Mouse (Mus musculus) thymus, postnatal 14 days (tissue): ENCODE measurements around the gene Pkp1.

Source experiments
- DNase-seq: peaks from one replicate; pipeline ENCODE4 v3.0.0; 2021

Pkp1 gene

GRCm38 (mm10) chr1:135899991-135900515, 19.0 kb downstream of the Pkp1 start:
- DNase-seq: no peak

DNA sequence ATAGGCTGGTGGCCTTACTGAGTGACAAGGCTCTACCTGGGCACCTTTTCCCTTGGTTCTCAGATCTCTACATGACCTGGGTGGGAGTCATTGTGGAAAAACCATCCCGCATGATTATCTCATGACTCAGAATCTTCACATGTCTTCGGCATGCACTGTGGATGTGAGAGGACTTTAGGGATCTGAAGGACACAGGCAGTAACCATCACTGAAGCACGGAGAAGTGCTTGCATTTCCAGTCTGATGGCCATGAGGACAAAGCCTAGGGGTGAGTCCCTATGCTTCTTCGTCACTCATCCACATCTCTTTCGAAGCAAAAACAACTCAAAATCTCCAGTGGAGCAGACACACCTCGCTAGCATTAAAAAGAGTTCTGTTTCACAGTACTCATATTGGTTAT, 19.7 kb downstream of the Pkp1 start:
- DNase-seq: no peak

GRCm38 (mm10) chr1:135895367-135895766, 23.6 kb downstream of the Pkp1 start:
- DNase-seq: no peak

DNA sequence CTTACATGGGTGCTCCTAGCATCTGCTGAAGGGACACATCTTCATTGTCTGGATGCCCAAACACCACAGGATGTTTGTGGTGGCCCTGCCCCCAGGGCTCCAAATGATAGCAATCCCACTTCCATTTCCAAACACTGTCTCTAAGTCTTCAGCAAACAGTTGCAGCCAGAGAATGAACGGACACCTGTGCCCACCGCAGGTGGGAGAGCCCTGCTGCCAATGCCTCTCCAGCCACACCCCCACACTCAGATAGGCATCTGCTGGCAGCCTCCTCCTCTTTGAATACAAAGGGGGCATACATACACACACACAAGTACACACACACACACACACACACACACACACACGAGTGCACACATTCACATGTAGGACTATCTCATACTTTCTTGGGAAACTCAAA, 25.6 kb downstream of the Pkp1 start:
- no peak for DNase-seq

- DNase-seq: no peak
Observed at GRCm38 (mm10) chr1:135892764-135893163, 26.2 kb downstream of the Pkp1 start.

- no peak for DNase-seq
Observed at GRCm38 (mm10) chr1:135892233-135892632, 26.8 kb downstream of the Pkp1 start.

DNA sequence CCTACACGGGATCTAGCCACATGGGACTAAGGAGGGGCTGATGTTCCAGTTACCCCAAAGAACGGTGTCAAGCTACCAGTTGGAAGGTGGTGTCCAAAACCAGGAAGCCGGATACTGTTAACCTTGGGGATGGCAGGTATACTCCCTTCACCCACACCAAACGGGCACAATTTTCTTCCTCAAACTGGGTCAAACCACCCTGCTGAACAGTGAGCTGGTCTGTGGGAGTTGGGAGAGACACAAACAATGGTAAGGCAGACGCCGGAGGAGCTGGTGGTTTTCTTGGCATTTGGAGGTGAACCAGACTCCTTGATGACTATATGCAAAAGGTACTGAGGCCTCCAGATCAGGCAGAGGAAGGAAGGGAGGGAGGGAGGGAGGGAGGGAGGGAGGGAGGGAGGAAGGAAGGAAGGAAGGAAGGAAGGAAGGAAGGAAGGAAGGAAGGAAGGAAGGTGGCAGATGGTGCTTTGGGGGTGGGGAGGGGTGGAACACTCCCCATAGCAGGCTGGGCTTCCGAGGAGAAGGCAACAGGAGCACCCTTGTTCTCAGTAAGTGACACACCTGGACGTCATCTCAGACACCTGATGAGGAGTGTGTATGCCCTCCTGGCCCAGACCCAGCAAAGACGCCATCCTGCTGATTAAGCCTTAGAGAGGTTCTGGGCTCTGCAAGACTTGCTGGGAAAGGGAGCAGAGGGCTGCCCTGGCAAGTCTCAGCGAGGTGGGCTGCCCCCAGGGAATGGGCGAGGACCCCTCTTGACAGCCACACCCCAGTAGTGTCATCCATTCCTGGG, 27.4 kb downstream of the Pkp1 start:
- DNase-seq: no peak

- no peak for DNase-seq
Observed at GRCm38 (mm10) chr1:135889461-135890185, 29.4 kb downstream of the Pkp1 start.

- peak; percentile 69 for DNase-seq
Observed at GRCm38 (mm10) chr1:135882385-135883109, 36.5 kb downstream of the Pkp1 start.

DNA sequence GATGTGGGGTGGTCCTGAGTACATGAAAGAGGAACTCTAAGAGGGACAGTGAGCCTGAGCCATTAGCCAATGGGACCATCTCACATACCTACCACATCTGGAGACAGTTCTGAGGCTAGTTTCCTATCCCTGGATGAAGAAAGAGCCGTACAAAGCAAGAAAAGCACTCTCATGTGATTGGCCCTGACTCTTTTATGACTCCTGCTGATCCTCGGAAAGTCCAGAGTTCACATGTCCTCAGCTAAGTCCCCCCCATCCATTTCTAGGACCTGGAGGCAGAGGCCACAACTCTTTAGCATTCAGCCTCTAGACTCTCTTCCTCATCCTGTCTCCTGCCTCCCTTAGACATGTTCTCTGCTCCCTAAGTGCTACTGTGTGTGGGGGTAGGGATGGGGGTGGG, 41.8 kb downstream of the Pkp1 start:
- DNase-seq: no peak

- no peak for DNase-seq
Observed at GRCm38 (mm10) chr1:135872991-135873390, 46.0 kb downstream of the Pkp1 start.

DNA sequence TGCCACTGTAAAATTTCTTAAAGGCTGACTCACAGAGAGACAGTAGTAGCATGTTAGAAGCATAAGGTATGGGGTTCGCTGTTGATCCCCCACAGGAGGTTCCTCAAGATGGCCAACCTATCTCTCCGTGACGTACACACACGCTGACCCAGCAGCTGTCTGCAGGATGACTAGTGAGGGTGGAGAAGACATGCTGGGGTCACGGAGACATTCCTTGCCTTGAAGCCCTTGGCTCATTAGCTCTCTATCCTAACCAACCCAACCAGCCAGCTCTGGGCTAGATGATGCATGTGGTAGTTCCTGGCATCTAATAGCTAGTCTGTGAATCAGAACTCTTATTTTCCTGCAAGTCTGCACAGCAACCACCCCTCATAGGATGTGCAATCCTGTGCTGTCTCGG, 50.4 kb downstream of the Pkp1 start:
- no peak for DNase-seq

DNA sequence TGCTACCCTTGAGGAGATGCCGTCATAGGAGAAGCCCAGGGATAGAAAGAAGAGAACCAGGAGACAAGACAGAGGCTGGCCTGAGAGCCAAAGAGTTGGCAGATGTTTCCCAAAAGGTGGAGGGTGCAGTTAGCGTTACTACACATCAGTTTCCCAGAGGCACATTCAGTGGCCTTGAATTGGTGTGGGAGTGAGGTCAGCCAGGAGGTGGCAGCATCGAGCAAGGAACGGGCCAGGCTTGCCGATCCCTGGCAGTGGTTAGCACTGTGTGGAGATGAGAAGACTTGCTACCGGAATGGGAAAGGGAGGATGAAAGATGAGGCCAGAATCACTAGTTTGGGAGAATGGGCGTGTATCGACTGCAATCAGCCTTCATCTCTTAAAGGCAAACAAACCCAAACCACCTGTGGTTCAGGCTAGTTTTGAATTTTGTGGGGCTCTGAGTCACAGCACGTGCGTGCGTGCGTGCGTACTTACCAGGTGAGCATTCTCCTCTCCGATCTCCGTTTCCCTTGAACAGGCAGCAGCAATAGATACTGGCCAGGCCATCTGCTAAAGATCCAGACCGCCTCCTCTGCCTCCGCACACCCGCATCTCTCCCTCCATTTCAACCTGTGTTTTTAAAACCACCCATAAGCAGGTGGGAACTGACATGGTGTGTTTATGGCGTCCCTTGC, 53.4 kb downstream of the Pkp1 start:
- DNase-seq: peak; percentile 76

DNA sequence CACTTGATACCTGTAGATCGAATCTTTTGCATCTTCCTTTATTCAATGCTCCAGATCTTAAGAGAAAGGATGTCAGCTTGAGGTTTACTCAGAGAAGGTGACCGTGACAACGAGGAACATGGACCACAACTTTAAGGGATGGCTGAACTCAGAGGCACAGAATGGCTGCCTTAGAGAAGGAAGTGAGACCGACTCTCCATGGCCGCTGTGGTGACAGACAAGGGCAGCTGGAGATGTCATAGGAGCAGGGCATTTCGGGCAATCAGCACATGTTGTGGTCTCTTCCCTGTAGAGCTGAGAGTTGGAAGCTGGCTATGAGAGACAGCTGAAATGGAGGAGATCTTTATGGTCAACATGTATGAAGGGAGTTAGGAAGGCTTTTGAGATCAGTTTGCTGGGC, 54.2 kb downstream of the Pkp1 start:
- DNase-seq: no peak

- DNase-seq: no peak
Observed at GRCm38 (mm10) chr1:135863786-135864335, 55.1 kb downstream of the Pkp1 start.

- DNase-seq: no peak
Observed at GRCm38 (mm10) chr1:135862561-135862960, 56.4 kb downstream of the Pkp1 start.

DNA sequence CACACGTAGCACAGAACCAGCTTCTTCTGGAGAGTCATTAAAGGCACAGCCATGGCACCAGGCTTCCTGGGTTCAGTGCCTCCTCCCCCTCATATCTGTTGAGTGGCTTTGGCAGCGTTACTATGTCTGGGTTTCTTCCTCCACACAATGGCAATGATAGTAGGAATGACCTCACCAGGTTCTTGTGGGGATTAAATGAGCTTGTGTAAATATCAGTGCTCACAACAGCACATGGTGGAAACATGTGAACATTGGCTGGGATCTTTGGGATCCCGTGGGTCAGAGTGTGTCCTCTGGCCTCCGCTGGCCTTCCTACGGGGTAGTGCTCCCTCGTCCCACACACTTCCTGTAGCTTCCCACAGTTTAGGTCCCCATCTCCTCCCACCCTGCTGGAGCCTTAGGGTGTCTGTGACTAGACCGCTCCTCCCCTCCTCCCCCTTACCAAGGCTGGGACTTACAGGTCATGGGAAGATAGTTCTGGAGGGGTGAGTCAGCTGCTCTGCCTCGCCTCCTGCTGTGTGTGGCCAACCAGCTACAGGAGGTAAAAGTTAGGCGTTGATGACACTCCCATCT, 56.9 kb downstream of the Pkp1 start:
- DNase-seq: no peak

GRCm38 (mm10) chr1:135861091-135861490, 57.9 kb downstream of the Pkp1 start:
- DNase-seq: no peak

GRCm38 (mm10) chr1:135858533-135858932, 60.5 kb downstream of the Pkp1 start:
- no peak for DNase-seq

GRCm38 (mm10) chr1:135857137-135857775, 61.8 kb downstream of the Pkp1 start:
- no peak for DNase-seq

DNA sequence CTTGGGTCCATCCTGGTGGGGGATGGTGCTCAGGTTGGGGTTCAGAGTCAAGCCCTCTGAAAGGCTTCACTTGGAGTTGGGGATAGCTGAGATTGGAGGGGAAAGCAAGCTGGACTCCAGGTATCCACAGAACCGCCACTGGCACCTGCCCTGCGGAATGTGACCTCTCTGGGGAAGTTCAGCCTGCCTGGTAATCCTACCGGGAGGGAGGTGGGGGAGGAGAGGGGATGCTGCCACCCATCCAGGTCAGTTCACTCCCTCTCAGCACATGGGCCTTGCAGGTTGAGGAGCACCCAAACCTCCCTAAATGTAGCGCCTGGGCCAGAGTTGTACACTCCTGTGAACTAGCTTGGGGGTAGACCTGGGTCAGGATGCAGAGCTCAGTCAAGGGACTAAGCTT, 62.9 kb downstream of the Pkp1 start:
- DNase-seq: no peak

- no peak for DNase-seq
Observed at GRCm38 (mm10) chr1:135855344-135855687, 63.7 kb downstream of the Pkp1 start.
